Mouse (Mus musculus) hindbrain, embryonic 16.5 days (tissue): ENCODE measurements around the gene Actb. TPM values are rescaled to one million over a fixed set of nuclear protein-coding genes. Genes with fewer than 3 reads are reported as not detected.

Experiments used
- ATAC-seq: fragments of 200-750 bp; cut with Nextera tagmentation; 2 replicates; pipeline ENCODE4 v1.8.0; 2017; ENCODE audit warnings: moderate TSS enrichment, moderate library complexity
- H3K27ac ChIP-seq: fragments of 300-500 bp; sonication (generic); 2 replicates; pipeline ENCODE4 v1.5.1; 2014; ENCODE audit warnings: low read depth, mild to moderate bottlenecking, control low read depth, low read length, moderate library complexity
- H3K27me3 ChIP-seq: fragments of 300-500 bp; sonication (generic); replicated peaks from 2 replicates; pipeline ENCODE4 v1.6.1; 2014; ENCODE audit warnings: low read length; ENCODE audit not compliant: control insufficient read depth, insufficient read depth
- H3K36me3 ChIP-seq: fragments of 300-500 bp; sonication (generic); 2 replicates; pipeline ENCODE4 v1.6.1; 2014; ENCODE audit warnings: mild to moderate bottlenecking, low read length, moderate library complexity, mixed read lengths; ENCODE audit not compliant: control insufficient read depth, insufficient read depth
- H3K4me1 ChIP-seq: fragments of 300-500 bp; sonication (generic); 2 replicates; pipeline ENCODE4 v1.6.1; 2014; ENCODE audit warnings: low read depth, low read length; ENCODE audit not compliant: control insufficient read depth, insufficient read depth
- H3K4me2 ChIP-seq: fragments of 300-500 bp; sonication (generic); 2 replicates; pipeline ENCODE4 v1.6.1; 2014; ENCODE audit warnings: mild to moderate bottlenecking, low read length, control low read depth, moderate library complexity
- H3K4me3 ChIP-seq: fragments of 300-500 bp; sonication (generic); 2 replicates; pipeline ENCODE4 v1.5.1; 2014; ENCODE audit warnings: mild to moderate bottlenecking, low read length, control low read depth, moderate library complexity
- H3K9ac ChIP-seq: fragments of 300-500 bp; sonication (generic); 2 replicates; pipeline ENCODE4 v1.6.1; 2014; ENCODE audit warnings: low read depth, mild to moderate bottlenecking, control low read depth, low read length, moderate library complexity
- H3K9me3 ChIP-seq: fragments of 300-500 bp; sonication (generic); 2 replicates; pipeline ENCODE4 v1.6.1; 2014; ENCODE audit warnings: mild to moderate bottlenecking, low read length, moderate library complexity; ENCODE audit not compliant: control insufficient read depth
- WGBS: fragments of 180-500 bp; shearing (Covaris S2); extraction: QIAGEN DNeasy Blood & Tissue Kit; methylation state at CpG from one replicate; pipeline ENCODE4 v1.1.7; 2014; 5-methylcytosine and 5-hydroxymethylcytosine counted together
- polyA plus RNA-seq: library from polyadenylated mRNA; unstranded; fragments of >200 nt; fragmentation: Nextera tagmentation; extraction: Ambion mirVana; gene quantifications from 2 replicates; pipeline ENCODE4 v1.2.1, GENCODE M21; 2015

The Actb gene
- polyA plus RNA-seq, 1 experiment from 2014 or later, result 11,512 TPM

- H3K36me3 ChIP-seq, result no peaks in the 10 kb centered on the region
- no peak overlapping the region for H3K4me3 ChIP-seq
- H3K27me3 ChIP-seq, result peaks cover 7% of the 10 kb centered on the region; the same call in 1 of the 2 replicates
- H3K4me2 ChIP-seq, result no peak overlapping the region
- H3K9ac ChIP-seq, result peak overlapping the region; percentile 33; the same call in 1 of the 2 replicates
- H3K9me3 ChIP-seq, result no peaks in the 10 kb centered on the region
- H3K4me1 ChIP-seq, result peaks cover 4% of the 10 kb centered on the region
- 21% methylated on average over 13 of the region's 13 CpGs for WGBS
- no peak overlapping the region for H3K27ac ChIP-seq
- peak; percentile 79; the same call in 1 of the 2 replicates for ATAC-seq
These were observed 19.8 kb upstream of the Actb start for GRCm38 (mm10) chr5:142926204-142926939.

- Histone ChIP-seq H3K27me3 (peaks cover 7% of the 10 kb centered on the region; the same call in 1 of the 2 replicates), H3K9me3 (no peaks in the 10 kb centered on the region), H3K4me3 (no peak overlapping the region), H3K9ac (no peak overlapping the region), H3K4me2 (no peak overlapping the region), H3K36me3 (no peaks in the 10 kb centered on the region), H3K4me1 (peaks cover 4% of the 10 kb centered on the region), H3K27ac (no peak overlapping the region)
- 83% methylated on average over 12 of the region's 12 CpGs for WGBS
- no peak for ATAC-seq
These were observed 17.9 kb upstream of the Actb start for GRCm38 (mm10) chr5:142924336-142924959.

GRCm38 (mm10) chr5:142923781-142924180 lies 17.2 kb upstream of the Actb start:
- no peak overlapping the region for H3K9ac ChIP-seq
- ATAC-seq, result no peak
- no peak overlapping the region for H3K4me3 ChIP-seq
- H3K27me3 ChIP-seq, result peaks cover 6% of the 10 kb centered on the region; the same call in 1 of the 2 replicates
- H3K27ac ChIP-seq, result no peak overlapping the region
- WGBS, result 92% methylated on average over 2 of the region's 3 CpGs
- no peaks in the 10 kb centered on the region for H3K36me3 ChIP-seq
- peaks cover under 1% of the 10 kb centered on the region for H3K4me1 ChIP-seq
- H3K4me2 ChIP-seq, result no peak overlapping the region
- no peaks in the 10 kb centered on the region for H3K9me3 ChIP-seq

- WGBS, result 82% methylated on average over 5 of the region's 5 CpGs
- H3K4me1 ChIP-seq, result no peaks in the 10 kb centered on the region
- H3K27me3 ChIP-seq, result no peaks in the 10 kb centered on the region
- no peak overlapping the region for H3K4me2 ChIP-seq
- H3K36me3 ChIP-seq, result no peaks in the 10 kb centered on the region
- no peak overlapping the region for H3K4me3 ChIP-seq
- no peak for ATAC-seq
- H3K9ac ChIP-seq, result no peak overlapping the region
- no peak overlapping the region for H3K27ac ChIP-seq
- no peaks in the 10 kb centered on the region for H3K9me3 ChIP-seq
These were observed 15.7 kb upstream of the Actb start for GRCm38 (mm10) chr5:142922251-142922650.

GRCm38 (mm10) chr5:142921074-142921459 lies 14.5 kb upstream of the Actb start:
- ATAC-seq, result no peak
- H3K4me3 ChIP-seq, result no peak overlapping the region
- WGBS, result 88% methylated on average over 6 of the region's 6 CpGs

GRCm38 (mm10) chr5:142920311-142921073 lies 13.9 kb upstream of the Actb start:
- Histone ChIP-seq H3K4me2 (no peak overlapping the region), H3K4me3 (no peak overlapping the region), H3K27me3 (no peaks in the 10 kb centered on the region), H3K36me3 (no peaks in the 10 kb centered on the region), H3K9me3 (no peaks in the 10 kb centered on the region), H3K27ac (no peak overlapping the region), H3K4me1 (no peaks in the 10 kb centered on the region), H3K9ac (no peak overlapping the region)
- ATAC-seq, result peak; percentile 48; the same call in 1 of the 2 replicates
- 68% methylated on average over 8 of the region's 8 CpGs for WGBS

More at GRCm38 (mm10) chr5:142921074-142921459, 14.5 kb upstream of the Actb start:
- Histone ChIP-seq H3K9ac (no peak overlapping the region), H3K36me3 (no peaks in the 10 kb centered on the region), H3K27me3 (no peaks in the 10 kb centered on the region), H3K4me2 (no peak overlapping the region), H3K9me3 (no peaks in the 10 kb centered on the region), H3K4me1 (no peaks in the 10 kb centered on the region), H3K27ac (no peak overlapping the region)

GRCm38 (mm10) chr5:142917402-142917801 lies 10.8 kb upstream of the Actb start:
- no peak overlapping the region for H3K4me3 ChIP-seq
- no peaks in the 10 kb centered on the region for H3K36me3 ChIP-seq
- H3K4me2 ChIP-seq, result no peak overlapping the region
- H3K4me1 ChIP-seq, result no peaks in the 10 kb centered on the region
- no peak overlapping the region for H3K27ac ChIP-seq
- no peak for ATAC-seq
- no peak overlapping the region for H3K9ac ChIP-seq
- no peaks in the 10 kb centered on the region for H3K9me3 ChIP-seq
- 95% methylated on average over 8 of the region's 8 CpGs for WGBS
- H3K27me3 ChIP-seq, result no peaks in the 10 kb centered on the region

GRCm38 (mm10) chr5:142916593-142916992 lies 10.0 kb upstream of the Actb start:
- no peaks in the 10 kb centered on the region for H3K36me3 ChIP-seq
- H3K9me3 ChIP-seq, result no peaks in the 10 kb centered on the region
- H3K4me1 ChIP-seq, result no peaks in the 10 kb centered on the region
- no peak overlapping the region for H3K4me2 ChIP-seq
- no peak overlapping the region for H3K9ac ChIP-seq
- H3K27me3 ChIP-seq, result no peaks in the 10 kb centered on the region
- no peak overlapping the region for H3K27ac ChIP-seq
- H3K4me3 ChIP-seq, result no peak overlapping the region
- WGBS, result 85% methylated on average over 7 of the region's 7 CpGs
- ATAC-seq, result no peak

- ATAC-seq, result no peak
- H3K4me3 ChIP-seq, result no peak overlapping the region
These were observed 8.7 kb upstream of the Actb start for GRCm38 (mm10) chr5:142915231-142915630.

More at GRCm38 (mm10) chr5:142915231-142915630, 8.7 kb upstream of the Actb start:
- no peak overlapping the region for H3K9ac ChIP-seq
- no peaks in the 10 kb centered on the region for H3K4me1 ChIP-seq
- 90% methylated on average over 11 of the region's 11 CpGs for WGBS
- H3K9me3 ChIP-seq, result no peaks in the 10 kb centered on the region
- H3K4me2 ChIP-seq, result no peak overlapping the region
- no peaks in the 10 kb centered on the region for H3K36me3 ChIP-seq
- H3K27me3 ChIP-seq, result no peaks in the 10 kb centered on the region
- H3K27ac ChIP-seq, result no peak overlapping the region
